Mouse (Mus musculus): ENCODE results near the gene Epb41l3. TPM values are rescaled to one million over a fixed set of nuclear protein-coding genes. Genes with fewer than 3 reads are reported as not detected.

Gene Epb41l3
- total and polyA plus RNA-seq, 3 experiments = not detected

DNA sequence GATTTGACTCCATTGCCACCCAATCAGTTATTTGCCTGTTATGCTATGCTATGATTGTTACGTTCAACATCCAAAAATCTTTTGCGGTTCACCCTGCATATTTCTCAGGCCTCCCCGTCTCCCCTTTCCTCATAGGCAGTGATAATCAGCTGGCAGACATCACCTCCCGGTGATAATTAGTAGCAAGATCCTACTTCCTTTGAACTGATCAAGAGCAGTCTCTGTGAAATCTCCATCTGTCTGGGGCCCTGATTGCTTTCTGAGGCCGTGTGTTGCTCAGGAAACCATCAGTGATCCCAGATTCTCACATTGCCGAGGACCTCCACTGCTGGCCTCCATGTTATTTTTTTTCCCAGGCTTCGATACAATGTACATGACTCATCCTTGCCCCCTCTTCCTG lies 22.5 kb downstream of the Epb41l3 start:
- H3K9ac ChIP-seq (ENCODE audit: control insufficient read depth, low read depth, low read length, poor library complexity, severe bottlenecking) = no peak overlapping the region
- no peaks in the 10 kb centered on the region for H3K27me3 ChIP-seq (ENCODE audit: control insufficient read depth in 1 of 2, insufficient read depth in 2 of 2, low read length in 2 of 2)
- no peak for DNase-seq (ENCODE audit: low read depth, low spot score)
- no peaks in the 10 kb centered on the region for H3K36me3 ChIP-seq (ENCODE audit: control insufficient read depth in 1 of 2, insufficient read depth in 2 of 2, low read length in 2 of 2)
- H3K4me1 ChIP-seq (ENCODE audit: control insufficient read depth in 1 of 2, insufficient read depth in 2 of 2, low read length in 2 of 2) = no peaks in the 10 kb centered on the region
- no peak for TF ChIP-seq MXI1 (IDR thresholded peaks at IDR 0.05; ENCODE audit: low read depth, low read length)
- no peak overlapping the region for H3K27ac ChIP-seq (ENCODE audit: control insufficient read depth, low read depth, low read length)
- no peaks in the 10 kb centered on the region for H3K79me2 ChIP-seq (ENCODE audit: control insufficient read depth, insufficient read depth, low read length, poor library complexity)
- H3K4me3 ChIP-seq (ENCODE audit: control insufficient read depth in 1 of 2, insufficient read depth in 1 of 2, low read depth in 2 of 2, low read length in 2 of 2) = no peak overlapping the region
- H3K9me3 ChIP-seq (replicated peaks; ENCODE audit: insufficient read depth, low read length) = no peaks in the 10 kb centered on the region

DNA sequence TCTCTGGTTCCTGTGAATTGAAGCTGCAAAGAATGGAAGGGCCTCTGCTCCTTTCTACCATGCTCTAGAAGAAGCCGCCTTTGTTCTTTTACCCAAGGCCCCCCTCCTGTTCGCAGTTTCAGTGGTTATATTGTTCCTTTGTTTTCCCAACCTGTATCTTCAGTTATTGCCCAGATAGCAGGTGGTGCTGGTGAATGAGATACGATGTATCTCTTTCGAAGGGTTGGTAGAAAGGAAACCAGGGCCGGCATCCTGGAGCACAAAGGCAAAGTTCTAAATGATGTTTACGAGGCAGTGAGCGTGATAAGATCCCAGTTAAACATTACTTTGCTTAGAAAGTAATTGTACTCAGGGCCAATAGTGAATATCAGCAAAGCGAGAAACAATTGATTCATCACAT lies 27.8 kb downstream of the Epb41l3 start:
- Histone ChIP-seq H3K36me3 (ENCODE audit: control insufficient read depth in 1 of 2, insufficient read depth in 2 of 2, low read length in 2 of 2) (no peaks in the 10 kb centered on the region), H3K4me3 (ENCODE audit: control insufficient read depth in 1 of 2, insufficient read depth in 1 of 2, low read depth in 2 of 2, low read length in 2 of 2) (no peak overlapping the region), H3K27me3 (ENCODE audit: control insufficient read depth in 1 of 2, insufficient read depth in 2 of 2, low read length in 2 of 2) (no peaks in the 10 kb centered on the region), H3K4me1 (ENCODE audit: control insufficient read depth in 1 of 2, insufficient read depth in 2 of 2, low read length in 2 of 2) (no peaks in the 10 kb centered on the region), H3K79me2 (ENCODE audit: control insufficient read depth, insufficient read depth, low read length, poor library complexity) (no peaks in the 10 kb centered on the region), H3K9ac (ENCODE audit: control insufficient read depth, low read depth, low read length, poor library complexity, severe bottlenecking) (no peak overlapping the region), H3K9me3 (replicated peaks; ENCODE audit: insufficient read depth, low read length) (no peaks in the 10 kb centered on the region), H3K27ac (ENCODE audit: control insufficient read depth, low read depth, low read length) (no peak overlapping the region)
- DNase-seq (ENCODE audit: low read depth, low spot score) = no peak
- TF ChIP-seq TBP (IDR thresholded peaks at IDR 0.05; ENCODE audit: low read depth, low read length) = no peak
- no peak for TF ChIP-seq TCF12 (IDR thresholded peaks at IDR 0.05; ENCODE audit: low read depth, low read length)

DNA sequence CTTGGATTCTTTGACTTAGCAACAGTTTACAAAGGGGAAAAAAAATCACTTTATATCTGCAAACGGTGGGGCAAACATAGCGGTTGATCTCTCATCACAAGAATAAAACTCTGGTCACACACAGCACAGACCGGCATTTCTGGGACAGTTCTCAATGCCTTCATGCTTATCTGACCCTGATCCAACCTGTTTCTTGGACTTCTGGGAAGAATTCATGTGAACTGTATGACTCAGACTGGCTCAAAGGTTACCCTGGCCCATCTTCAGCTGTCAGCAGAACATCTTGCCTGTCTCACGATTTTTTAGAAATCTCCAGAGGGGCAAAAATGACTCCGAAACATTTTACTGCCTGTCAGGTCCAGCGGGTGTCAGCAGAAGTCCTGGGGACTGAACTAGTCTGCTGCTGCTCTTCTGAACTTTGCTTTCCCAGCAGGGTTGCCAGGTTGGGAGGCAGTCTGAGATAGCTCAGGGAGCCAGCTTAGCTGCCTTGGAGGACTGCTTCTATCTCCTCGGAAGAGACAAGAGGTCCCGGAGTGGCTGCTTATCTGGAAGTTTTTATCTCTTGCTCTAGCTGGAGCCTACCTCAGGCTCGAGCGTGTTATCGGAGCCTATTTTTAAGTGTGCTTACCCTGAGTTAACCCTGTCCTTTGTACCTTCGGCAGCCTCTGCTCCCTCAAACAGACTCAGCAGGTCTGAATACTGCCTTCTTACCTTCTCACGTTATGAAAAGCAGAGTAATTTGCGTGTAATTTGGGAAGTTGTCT lies 29.7 kb downstream of the Epb41l3 start:
- Histone ChIP-seq H3K79me2 (ENCODE audit: control insufficient read depth, insufficient read depth, low read length, poor library complexity) (no peaks in the 10 kb centered on the region), H3K9ac (ENCODE audit: control insufficient read depth, low read depth, low read length, poor library complexity, severe bottlenecking) (no peak overlapping the region), H3K4me3 (ENCODE audit: control insufficient read depth in 1 of 2, insufficient read depth in 1 of 2, low read depth in 2 of 2, low read length in 2 of 2) (no peak overlapping the region), H3K27ac (ENCODE audit: control insufficient read depth, low read depth, low read length) (no peak overlapping the region), H3K27me3 (ENCODE audit: control insufficient read depth in 1 of 2, insufficient read depth in 2 of 2, low read length in 2 of 2) (no peaks in the 10 kb centered on the region), H3K36me3 (ENCODE audit: control insufficient read depth in 1 of 2, insufficient read depth in 2 of 2, low read length in 2 of 2) (no peaks in the 10 kb centered on the region), H3K4me1 (ENCODE audit: control insufficient read depth in 1 of 2, insufficient read depth in 2 of 2, low read length in 2 of 2) (no peaks in the 10 kb centered on the region), H3K9me3 (replicated peaks; ENCODE audit: insufficient read depth, low read length) (no peaks in the 10 kb centered on the region)
- TF ChIP-seq ZMIZ1 (IDR thresholded peaks at IDR 0.05; ENCODE audit: low read depth, low read length) (no peak), E2F4 (IDR thresholded peaks at IDR 0.05; ENCODE audit: borderline replicate concordance, low read depth, low read length) (no peak), MEF2A (IDR thresholded peaks at IDR 0.05; ENCODE audit: extremely low read depth, insufficient replicate concordance, low read depth, low read length, poor library complexity, severe bottlenecking) (no peak), UBTF (IDR thresholded peaks at IDR 0.05; ENCODE audit: borderline replicate concordance, insufficient read depth, low read depth, low read length) (no peak), TAL1 (IDR thresholded peaks at IDR 0.05; ENCODE audit: low read length) (no peak), POLR2AphosphoS2 (IDR thresholded peaks at IDR 0.05; ENCODE audit: low read length) (no peak), NELFE (IDR thresholded peaks at IDR 0.05; ENCODE audit: low read depth, low read length) (no peak)
- no peak for DNase-seq (ENCODE audit: low read depth, low spot score)

Measured in MEL (cell line).